Mouse (Mus musculus) G1E (cell line): ENCODE results near the gene Hoxb2.

Source experiments
- CTCF ChIP-seq: IDR thresholded peaks from 2 replicates; pipeline ENCODE4 v1.5.1; 2012; ENCODE audit warnings: low read depth, low read length, inconsistent platforms, mixed read lengths
- GATA1 ChIP-seq: IDR thresholded peaks from 2 replicates; pipeline ENCODE4 v1.6.1; 2012; ENCODE audit warnings: borderline replicate concordance, low read length, inconsistent platforms, mixed read lengths
- TAL1 ChIP-seq: conservative IDR thresholded peaks from 2 replicates; pipeline ENCODE4 v1.6.1; 2012; ENCODE audit warnings: low read depth, low read length, inconsistent platforms, mixed read lengths

DNA sequence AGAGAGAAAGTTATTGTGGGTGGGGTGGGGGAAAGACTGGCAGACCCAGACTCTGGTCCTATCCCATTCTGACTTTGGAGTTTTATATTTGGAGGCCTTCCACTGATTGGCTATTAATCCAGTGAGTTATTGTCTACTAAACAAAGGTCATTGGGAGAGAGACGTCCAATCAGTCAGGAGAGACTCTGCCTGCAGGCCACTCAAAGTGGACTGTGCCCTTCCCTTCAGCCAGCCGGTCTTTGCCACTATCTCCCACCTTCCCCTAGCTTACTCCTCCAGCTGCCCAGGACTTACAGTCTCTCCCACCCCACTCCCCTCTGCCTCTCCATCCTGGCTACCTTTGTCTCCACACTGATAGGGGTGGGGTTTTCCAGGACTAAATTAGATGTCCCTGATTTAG, 13.7 kb upstream of the Hoxb2 start:
- no peak for TF ChIP-seq CTCF
- TF ChIP-seq GATA1, result no peak
- TF ChIP-seq TAL1, result no peak
